Mouse (Mus musculus): Measurements from ENCODE around the gene Abhd14a.

DNA sequence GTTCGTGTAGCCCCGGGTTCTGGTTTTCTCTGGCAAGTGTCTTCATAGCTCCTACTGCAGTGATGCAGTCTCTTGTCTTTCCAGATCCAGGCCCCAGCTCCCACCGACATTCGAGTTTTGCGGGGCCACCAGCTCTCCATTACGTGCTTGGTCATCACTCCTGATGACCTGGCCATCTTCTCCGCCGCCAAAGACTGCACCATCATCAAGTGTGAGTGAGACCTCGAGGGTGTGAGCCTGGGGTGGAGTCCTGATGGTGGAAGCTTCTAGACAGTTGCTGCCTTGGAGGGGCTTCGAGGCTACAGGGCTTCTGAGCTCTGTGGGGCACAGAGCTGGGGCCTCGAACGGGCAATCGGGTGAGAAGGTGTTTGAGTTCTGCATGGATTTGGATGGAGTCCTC lies 34.2 kb upstream of the Abhd14a start:
- no peak for TF ChIP-seq CTCF (IDR thresholded peaks at IDR 0.05)
- no peak for TF ChIP-seq POLR2A (IDR thresholded peaks at IDR 0.05; ENCODE audit: insufficient read depth, low read depth, low read length)
